Mouse (Mus musculus): ENCODE measurements around the gene Hdhd5. TPM values are rescaled to one million over a fixed set of nuclear protein-coding genes. Genes with fewer than 3 reads are reported as not detected.

The Hdhd5 gene
- polyA plus RNA-seq, 1 experiment, result 10.2 TPM

DNA sequence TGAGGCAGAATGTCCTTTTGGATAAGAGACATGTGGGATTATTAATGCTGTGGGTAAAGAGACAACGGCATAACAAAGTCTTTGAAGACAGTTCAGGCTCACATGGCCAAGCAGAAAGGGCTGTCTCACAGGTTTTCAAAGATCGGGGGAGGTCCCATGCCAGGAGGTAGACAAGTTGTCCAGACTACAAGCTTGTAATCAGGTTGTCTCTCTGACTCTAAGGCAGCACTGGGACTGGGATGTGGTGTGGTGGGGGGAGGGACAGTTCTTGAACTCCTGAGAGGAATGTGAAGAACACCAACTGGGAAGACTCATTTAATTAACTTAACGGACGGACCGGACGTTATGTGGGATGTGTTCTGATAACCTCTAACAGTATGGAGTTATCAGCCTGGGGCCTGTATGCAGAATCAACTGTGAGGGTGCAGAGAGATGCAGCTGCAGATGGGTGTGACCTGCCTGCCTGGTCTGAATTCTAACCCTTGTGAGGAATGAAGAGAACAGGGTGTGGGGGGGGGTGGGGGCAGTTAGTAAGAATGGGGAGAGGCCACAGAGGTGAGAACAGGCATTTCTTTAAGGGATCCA lies 25.0 kb upstream of the Hdhd5 start:
- Histone ChIP-seq H3K4me3 (ENCODE audit: insufficient read depth, poor library complexity, severe bottlenecking) (no peak overlapping the region), H3K36me3 (ENCODE audit: control insufficient read depth, insufficient read depth) (no peaks in the 10 kb centered on the region), H3K79me3 (ENCODE audit: low read depth) (no peaks in the 10 kb centered on the region), H3K79me2 (ENCODE audit: control insufficient read depth, insufficient read depth) (no peaks in the 10 kb centered on the region), H3ac (ENCODE audit: control insufficient read depth, insufficient read length, low read depth) (no peak overlapping the region), H3K27me3 (ENCODE audit: control insufficient read depth, insufficient read depth, insufficient read length) (peaks cover 39% of the 10 kb centered on the region)
- TF ChIP-seq CEBPB (IDR thresholded peaks at IDR 0.05; ENCODE audit: low read depth), result no peak
- TF ChIP-seq MYOD1 (IDR thresholded peaks at IDR 0.05; ENCODE audit: control insufficient read depth, insufficient read length, low read depth), result no peak
- no peak for TF ChIP-seq CTCF (IDR thresholded peaks at IDR 0.05; ENCODE audit: control insufficient read depth, insufficient read depth, insufficient read length)
- no peak for TF ChIP-seq MAX (IDR thresholded peaks at IDR 0.05)
- TF ChIP-seq USF1 (IDR thresholded peaks at IDR 0.05; ENCODE audit: low read depth), result no peak

DNA sequence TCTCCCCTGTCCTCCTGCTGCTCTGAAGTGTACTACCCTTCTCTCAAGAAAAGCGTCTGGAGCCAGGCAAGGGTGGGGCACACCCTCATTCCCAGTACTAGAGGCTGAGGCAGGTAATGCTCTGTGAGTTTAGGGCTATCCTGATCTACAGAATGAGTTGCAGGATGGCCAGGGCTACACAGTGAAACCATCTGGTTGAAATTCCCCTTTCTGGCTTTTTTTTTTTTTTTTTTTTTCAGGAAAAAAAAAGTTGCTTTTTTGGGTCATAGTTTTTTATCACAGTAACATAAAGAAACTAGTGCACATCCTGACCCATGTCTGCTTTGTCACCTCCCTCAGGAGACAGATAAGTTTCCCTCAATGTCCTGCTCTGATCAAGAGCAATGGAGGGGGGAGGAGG lies 24.0 kb upstream of the Hdhd5 start:
- TF ChIP-seq MYOD1 (IDR thresholded peaks at IDR 0.05; ENCODE audit: control insufficient read depth, insufficient read length, low read depth) (no peak), MYOG (IDR thresholded peaks at IDR 0.05; ENCODE audit: control insufficient read depth, extremely low read depth, insufficient read length) (no peak)
- Histone ChIP-seq H3ac (ENCODE audit: control insufficient read depth, insufficient read length, low read depth) (no peak overlapping the region), H3K36me3 (ENCODE audit: control insufficient read depth, insufficient read depth) (no peaks in the 10 kb centered on the region), H3K79me2 (ENCODE audit: control insufficient read depth, insufficient read depth) (no peaks in the 10 kb centered on the region), H3K79me3 (ENCODE audit: low read depth) (no peaks in the 10 kb centered on the region), H3K27me3 (ENCODE audit: control insufficient read depth, insufficient read depth, insufficient read length) (peaks cover 39% of the 10 kb centered on the region), H3K4me3 (ENCODE audit: insufficient read depth, poor library complexity, severe bottlenecking) (no peak overlapping the region)

DNA sequence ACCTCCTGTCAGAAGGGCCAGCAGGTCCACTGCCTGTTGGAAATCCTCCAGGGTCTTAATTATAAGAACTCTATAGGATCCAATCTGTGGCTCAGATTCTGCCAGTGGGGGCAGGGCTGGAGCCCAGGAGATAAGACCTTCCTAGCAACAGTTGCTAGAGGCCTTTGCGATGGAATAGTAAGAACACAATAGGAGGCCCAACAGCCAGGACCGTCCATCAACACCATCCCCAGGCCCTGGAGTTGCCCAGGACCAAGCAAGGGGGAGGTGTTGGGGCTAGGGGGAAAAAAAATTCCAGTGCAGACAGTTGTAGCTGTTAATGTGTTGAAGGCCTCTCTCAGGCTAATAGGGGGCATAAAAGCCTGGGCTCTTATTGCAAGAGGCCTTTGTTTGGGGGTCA lies 19.1 kb upstream of the Hdhd5 start:
- H3K79me3 ChIP-seq (ENCODE audit: low read depth), result no peaks in the 10 kb centered on the region
- no peaks in the 10 kb centered on the region for H3K36me3 ChIP-seq (ENCODE audit: control insufficient read depth, insufficient read depth)
- no peak overlapping the region for H3ac ChIP-seq (ENCODE audit: control insufficient read depth, insufficient read length, low read depth)
- peaks cover 46% of the 10 kb centered on the region for H3K27me3 ChIP-seq (ENCODE audit: control insufficient read depth, insufficient read depth, insufficient read length)
- TF ChIP-seq CTCF (IDR thresholded peaks at IDR 0.05; ENCODE audit: control insufficient read depth, insufficient read depth, insufficient read length), result no peak
- TF ChIP-seq CEBPB (IDR thresholded peaks at IDR 0.05; ENCODE audit: low read depth), result no peak
- no peak for TF ChIP-seq MYOD1 (IDR thresholded peaks at IDR 0.05; ENCODE audit: control insufficient read depth, insufficient read length, low read depth)
- no peak for TF ChIP-seq MYOG (IDR thresholded peaks at IDR 0.05; ENCODE audit: control insufficient read depth, extremely low read depth, insufficient read length)
- TF ChIP-seq USF1 (IDR thresholded peaks at IDR 0.05; ENCODE audit: low read depth), result no peak
- no peak for TF ChIP-seq FOSL1 (IDR thresholded peaks at IDR 0.05; ENCODE audit: insufficient read depth, low read length, poor library complexity, severe bottlenecking)
- TF ChIP-seq MAX (IDR thresholded peaks at IDR 0.05), result no peak
- no peak overlapping the region for H3K4me3 ChIP-seq (ENCODE audit: insufficient read depth, poor library complexity, severe bottlenecking)
- no peaks in the 10 kb centered on the region for H3K79me2 ChIP-seq (ENCODE audit: control insufficient read depth, insufficient read depth)

DNA sequence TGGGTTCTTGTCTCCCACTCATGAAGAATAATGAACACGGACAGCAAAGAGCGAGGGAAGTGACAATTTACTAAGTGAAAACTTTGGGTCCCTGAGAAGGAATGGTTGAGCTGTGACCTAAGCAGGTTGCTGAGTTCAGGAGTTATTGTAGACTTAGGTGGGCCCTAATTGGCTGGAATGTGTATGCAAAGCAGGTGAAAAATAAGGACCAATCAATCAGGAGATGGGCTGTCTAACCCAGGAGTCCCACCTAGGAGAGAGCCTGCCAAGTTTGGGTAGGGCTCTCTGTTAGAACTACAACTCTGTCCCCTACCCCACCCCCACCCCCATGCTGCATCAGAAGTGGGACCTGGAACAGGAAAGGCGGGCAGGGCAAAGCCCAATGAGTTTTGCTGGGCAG lies 17.5 kb upstream of the Hdhd5 start:
- Histone ChIP-seq H3K4me3 (ENCODE audit: insufficient read depth, poor library complexity, severe bottlenecking) (no peak overlapping the region), H3K79me3 (ENCODE audit: low read depth) (no peaks in the 10 kb centered on the region), H3K79me2 (ENCODE audit: control insufficient read depth, insufficient read depth) (no peaks in the 10 kb centered on the region), H3ac (ENCODE audit: control insufficient read depth, insufficient read length, low read depth) (no peak overlapping the region), H3K27me3 (ENCODE audit: control insufficient read depth, insufficient read depth, insufficient read length) (peaks cover 36% of the 10 kb centered on the region), H3K36me3 (ENCODE audit: control insufficient read depth, insufficient read depth) (no peaks in the 10 kb centered on the region)
- TF ChIP-seq MAX (IDR thresholded peaks at IDR 0.05) (no peak), FOSL1 (IDR thresholded peaks at IDR 0.05; ENCODE audit: insufficient read depth, low read length, poor library complexity, severe bottlenecking) (no peak), MYOD1 (IDR thresholded peaks at IDR 0.05; ENCODE audit: control insufficient read depth, insufficient read length, low read depth) (no peak), USF1 (IDR thresholded peaks at IDR 0.05; ENCODE audit: low read depth) (no peak), CTCF (IDR thresholded peaks at IDR 0.05; ENCODE audit: control insufficient read depth, insufficient read depth, insufficient read length) (no peak), CEBPB (IDR thresholded peaks at IDR 0.05; ENCODE audit: low read depth) (no peak), MYOG (IDR thresholded peaks at IDR 0.05; ENCODE audit: control insufficient read depth, extremely low read depth, insufficient read length) (no peak)

DNA sequence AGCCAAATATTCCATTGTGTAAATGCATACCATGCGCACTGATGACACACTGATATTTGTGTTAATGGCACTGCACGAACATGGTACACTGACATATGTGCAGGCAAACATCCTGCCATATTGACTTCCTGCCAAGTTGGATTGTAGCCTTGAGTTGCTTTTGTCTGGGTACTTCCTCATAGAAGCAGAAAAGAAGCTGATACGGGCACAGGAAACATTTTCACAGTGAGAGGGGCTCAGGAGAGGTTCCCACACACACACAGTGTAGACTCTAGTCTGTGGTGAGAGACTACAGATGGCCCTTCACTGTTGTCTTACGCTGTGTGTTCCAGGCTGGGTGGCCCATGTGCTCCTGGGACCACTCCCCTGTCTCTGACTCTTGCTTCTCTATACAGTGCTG lies 15.9 kb upstream of the Hdhd5 start:
- no peak overlapping the region for H3K4me3 ChIP-seq (ENCODE audit: insufficient read depth, poor library complexity, severe bottlenecking)
- TF ChIP-seq USF1 (IDR thresholded peaks at IDR 0.05; ENCODE audit: low read depth) (no peak), CEBPB (IDR thresholded peaks at IDR 0.05; ENCODE audit: low read depth) (no peak), MAX (IDR thresholded peaks at IDR 0.05) (no peak), FOSL1 (IDR thresholded peaks at IDR 0.05; ENCODE audit: insufficient read depth, low read length, poor library complexity, severe bottlenecking) (no peak), CTCF (IDR thresholded peaks at IDR 0.05; ENCODE audit: control insufficient read depth, insufficient read depth, insufficient read length) (no peak), MYOD1 (IDR thresholded peaks at IDR 0.05; ENCODE audit: control insufficient read depth, insufficient read length, low read depth) (no peak), MYOG (IDR thresholded peaks at IDR 0.05; ENCODE audit: control insufficient read depth, extremely low read depth, insufficient read length) (no peak)
- H3K36me3 ChIP-seq (ENCODE audit: control insufficient read depth, insufficient read depth), result no peaks in the 10 kb centered on the region
- no peaks in the 10 kb centered on the region for H3K79me3 ChIP-seq (ENCODE audit: low read depth)
- no peak overlapping the region for H3ac ChIP-seq (ENCODE audit: control insufficient read depth, insufficient read length, low read depth)
- H3K79me2 ChIP-seq (ENCODE audit: control insufficient read depth, insufficient read depth), result no peaks in the 10 kb centered on the region
- peaks cover 26% of the 10 kb centered on the region for H3K27me3 ChIP-seq (ENCODE audit: control insufficient read depth, insufficient read depth, insufficient read length)

DNA sequence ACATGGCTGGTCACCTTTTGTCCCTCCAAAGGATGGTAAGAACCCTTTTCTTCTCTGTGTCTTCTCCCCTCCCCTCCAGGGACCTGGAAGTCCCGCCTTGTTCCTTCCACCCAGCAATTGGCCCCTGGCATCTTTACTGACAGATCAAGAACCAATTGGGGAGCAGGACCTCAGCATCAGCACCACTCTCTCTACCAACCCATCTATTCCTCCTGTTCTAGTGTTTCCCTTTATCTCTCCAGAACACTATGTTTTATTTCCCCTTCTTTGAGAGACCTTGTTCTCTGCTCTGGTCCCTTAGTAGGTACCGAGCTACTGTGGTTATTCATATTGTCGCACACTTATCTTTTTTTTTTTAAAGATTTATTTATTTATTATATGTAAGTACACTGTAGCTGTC lies 15.2 kb upstream of the Hdhd5 start:
- TF ChIP-seq USF1 (IDR thresholded peaks at IDR 0.05; ENCODE audit: low read depth), result no peak
- no peak for TF ChIP-seq MAX (IDR thresholded peaks at IDR 0.05)
- no peak for TF ChIP-seq MYOG (IDR thresholded peaks at IDR 0.05; ENCODE audit: control insufficient read depth, extremely low read depth, insufficient read length)
- TF ChIP-seq MYOD1 (IDR thresholded peaks at IDR 0.05; ENCODE audit: control insufficient read depth, insufficient read length, low read depth), result no peak
- no peak for TF ChIP-seq CTCF (IDR thresholded peaks at IDR 0.05; ENCODE audit: control insufficient read depth, insufficient read depth, insufficient read length)
- no peak for TF ChIP-seq FOSL1 (IDR thresholded peaks at IDR 0.05; ENCODE audit: insufficient read depth, low read length, poor library complexity, severe bottlenecking)
- TF ChIP-seq CEBPB (IDR thresholded peaks at IDR 0.05; ENCODE audit: low read depth), result no peak
- H3K79me3 ChIP-seq (ENCODE audit: low read depth), result no peaks in the 10 kb centered on the region
- no peak overlapping the region for H3K4me3 ChIP-seq (ENCODE audit: insufficient read depth, poor library complexity, severe bottlenecking)
- peaks cover 19% of the 10 kb centered on the region for H3K27me3 ChIP-seq (ENCODE audit: control insufficient read depth, insufficient read depth, insufficient read length)
- H3K79me2 ChIP-seq (ENCODE audit: control insufficient read depth, insufficient read depth), result no peaks in the 10 kb centered on the region
- H3ac ChIP-seq (ENCODE audit: control insufficient read depth, insufficient read length, low read depth), result no peak overlapping the region
- no peaks in the 10 kb centered on the region for H3K36me3 ChIP-seq (ENCODE audit: control insufficient read depth, insufficient read depth)

Measured in C2C12 (cell line).